Mouse (Mus musculus): ENCODE data around the gene Ccdc80. TPM values are rescaled to one million over a fixed set of nuclear protein-coding genes. Genes with fewer than 3 reads are reported as not detected.

Ccdc80 gene
- polyA plus RNA-seq, 1 experiment, result 21.7 TPM

DNA sequence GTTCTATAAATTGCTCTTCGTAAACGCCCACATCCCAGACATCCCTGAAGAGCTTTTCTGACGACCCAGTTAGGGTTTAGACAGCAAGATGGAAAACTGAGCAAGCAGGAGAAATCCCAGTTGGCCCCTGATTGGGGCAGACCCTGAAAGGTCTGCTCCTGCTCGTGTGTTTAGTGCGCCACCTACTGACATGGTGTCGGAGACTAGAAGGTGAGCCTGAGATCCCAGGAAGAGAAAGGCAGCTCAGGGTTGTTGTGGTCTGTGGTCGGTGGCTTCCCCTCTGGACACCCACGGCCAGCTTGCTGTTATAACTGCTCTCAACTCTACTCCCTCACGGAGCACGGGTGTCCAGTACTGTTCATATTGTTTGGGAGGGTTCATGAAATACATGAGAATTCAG, 3.2 kb upstream of the Ccdc80 start:
- Histone ChIP-seq H3K79me2 (ENCODE audit: control insufficient read depth, insufficient read depth) (peaks cover 4% of the 10 kb centered on the region), H3K36me3 (ENCODE audit: control insufficient read depth, insufficient read depth) (no peaks in the 10 kb centered on the region), H3K4me3 (no peak overlapping the region), H3K4me2 (ENCODE audit: low read depth) (peak overlapping the region; percentile 36), H3K27me3 (ENCODE audit: control insufficient read depth, insufficient read depth, insufficient read length) (no peaks in the 10 kb centered on the region), H3ac (ENCODE audit: control insufficient read depth, insufficient read length) (no peak overlapping the region)
- no peak for TF ChIP-seq E2F4 (IDR thresholded peaks at IDR 0.05; ENCODE audit: insufficient read depth)
- TF ChIP-seq POLR2A (IDR thresholded peaks at IDR 0.05; ENCODE audit: insufficient read length, low read depth), result no peak

DNA sequence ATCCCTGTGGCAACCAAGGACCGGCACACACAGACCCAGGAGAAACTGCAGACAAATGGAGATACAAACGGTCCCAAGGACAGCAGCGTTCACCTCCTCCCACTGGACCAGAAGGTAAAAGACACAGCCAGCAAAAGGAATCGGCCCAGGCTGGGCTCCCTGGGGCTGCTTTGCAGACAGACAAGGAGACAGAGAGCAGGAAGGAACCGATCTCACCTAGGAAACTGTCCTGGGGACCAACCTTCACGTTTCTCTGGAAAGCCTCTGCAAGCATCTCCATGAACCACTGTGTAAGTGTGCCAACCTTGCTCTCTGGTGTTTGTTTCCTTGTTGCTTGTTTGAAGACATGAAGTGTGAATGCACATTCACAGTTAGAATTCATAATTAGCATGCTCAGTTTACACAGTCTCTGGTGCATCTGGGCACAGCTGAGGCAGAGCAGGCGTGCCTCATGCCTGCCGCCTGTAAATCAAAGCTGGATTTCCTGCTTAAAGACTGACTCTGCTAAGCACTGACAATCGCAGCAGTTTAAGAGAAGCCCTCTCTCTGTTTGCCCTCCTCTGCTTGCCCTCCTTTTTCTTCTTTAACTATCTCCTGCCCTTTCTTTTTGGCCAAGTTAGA, 1.0 kb downstream of the Ccdc80 start:
- Histone ChIP-seq H3ac (ENCODE audit: control insufficient read depth, insufficient read length) (no peak overlapping the region), H3K27me3 (ENCODE audit: control insufficient read depth, insufficient read depth, insufficient read length) (no peaks in the 10 kb centered on the region), H3K4me2 (ENCODE audit: low read depth) (peak overlapping the region; percentile 99), H3K36me3 (ENCODE audit: control insufficient read depth, insufficient read depth) (no peaks in the 10 kb centered on the region), H3K79me2 (ENCODE audit: control insufficient read depth, insufficient read depth) (peaks cover 12% of the 10 kb centered on the region), H3K4me3 (peak overlapping the region; percentile 25)
- TF ChIP-seq USF1 (IDR thresholded peaks at IDR 0.05; ENCODE audit: low read depth), result no peak
- TF ChIP-seq MYOD1 (IDR thresholded peaks at IDR 0.05; ENCODE audit: control insufficient read depth in 1 of 3, insufficient read length in 2 of 3, low read depth in 2 of 3), result peak in 1 of 3 experiments; percentile 5

DNA sequence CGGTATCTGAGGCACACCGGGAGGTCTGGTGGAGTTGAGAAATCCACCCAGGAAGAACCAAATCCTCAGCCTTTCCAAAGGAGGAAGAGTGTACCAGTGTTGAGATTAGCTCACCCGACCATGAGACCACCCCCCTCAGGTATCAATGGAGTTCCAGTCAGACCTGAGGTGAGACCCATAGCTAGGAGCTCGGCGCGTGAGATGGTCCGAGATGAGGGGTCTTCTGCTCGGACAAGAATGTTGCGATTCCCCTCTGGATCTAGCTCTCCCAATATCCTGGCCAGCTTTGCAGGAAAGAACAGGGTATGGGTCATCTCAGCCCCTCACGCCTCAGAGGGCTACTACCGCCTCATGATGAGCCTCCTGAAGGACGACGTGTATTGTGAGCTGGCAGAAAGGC, 1.8 kb downstream of the Ccdc80 start:
- Histone ChIP-seq H3K4me2 (ENCODE audit: low read depth) (peak overlapping the region; percentile 99), H3K4me3 (peak overlapping the region; percentile 25), H3K27me3 (ENCODE audit: control insufficient read depth, insufficient read depth, insufficient read length) (no peaks in the 10 kb centered on the region), H3K79me2 (ENCODE audit: control insufficient read depth, insufficient read depth) (peaks cover 15% of the 10 kb centered on the region), H3ac (ENCODE audit: control insufficient read depth, insufficient read length) (no peak overlapping the region), H3K36me3 (ENCODE audit: control insufficient read depth, insufficient read depth) (no peaks in the 10 kb centered on the region)
- TF ChIP-seq USF1 (IDR thresholded peaks at IDR 0.05; ENCODE audit: low read depth), result no peak
- no peak for TF ChIP-seq MYOG (IDR thresholded peaks at IDR 0.05; ENCODE audit: control insufficient read depth in 1 of 3, insufficient read depth in 1 of 3, insufficient read length in 2 of 3, low read depth in 2 of 3)
- no peak for TF ChIP-seq TCF12 (IDR thresholded peaks at IDR 0.05; ENCODE audit: insufficient read depth, poor library complexity, severe bottlenecking)
- TF ChIP-seq POLR2AphosphoS2 (IDR thresholded peaks at IDR 0.05; ENCODE audit: insufficient read length, low read depth), result no peak
- TF ChIP-seq POLR2A (IDR thresholded peaks at IDR 0.05; ENCODE audit: insufficient read length, low read depth), result no peak
- TF ChIP-seq E2F4 (IDR thresholded peaks at IDR 0.05; ENCODE audit: insufficient read depth), result no peak
- no peak for TF ChIP-seq TCF3 (IDR thresholded peaks at IDR 0.05; ENCODE audit: insufficient read length, low read depth)
- TF ChIP-seq MYOD1 (IDR thresholded peaks at IDR 0.05; ENCODE audit: control insufficient read depth in 1 of 3, insufficient read length in 2 of 3, low read depth in 2 of 3), result no peak
- TF ChIP-seq MAX (IDR thresholded peaks at IDR 0.05; ENCODE audit: low read depth), result no peak
- no peak for TF ChIP-seq REST (IDR thresholded peaks at IDR 0.05; ENCODE audit: insufficient read depth, insufficient read length)
- no peak for TF ChIP-seq CEBPB (IDR thresholded peaks at IDR 0.05; ENCODE audit: insufficient read depth, poor library complexity, severe bottlenecking)
- TF ChIP-seq SRF (IDR thresholded peaks at IDR 0.05; ENCODE audit: control insufficient read depth, insufficient read length, low read depth), result no peak

DNA sequence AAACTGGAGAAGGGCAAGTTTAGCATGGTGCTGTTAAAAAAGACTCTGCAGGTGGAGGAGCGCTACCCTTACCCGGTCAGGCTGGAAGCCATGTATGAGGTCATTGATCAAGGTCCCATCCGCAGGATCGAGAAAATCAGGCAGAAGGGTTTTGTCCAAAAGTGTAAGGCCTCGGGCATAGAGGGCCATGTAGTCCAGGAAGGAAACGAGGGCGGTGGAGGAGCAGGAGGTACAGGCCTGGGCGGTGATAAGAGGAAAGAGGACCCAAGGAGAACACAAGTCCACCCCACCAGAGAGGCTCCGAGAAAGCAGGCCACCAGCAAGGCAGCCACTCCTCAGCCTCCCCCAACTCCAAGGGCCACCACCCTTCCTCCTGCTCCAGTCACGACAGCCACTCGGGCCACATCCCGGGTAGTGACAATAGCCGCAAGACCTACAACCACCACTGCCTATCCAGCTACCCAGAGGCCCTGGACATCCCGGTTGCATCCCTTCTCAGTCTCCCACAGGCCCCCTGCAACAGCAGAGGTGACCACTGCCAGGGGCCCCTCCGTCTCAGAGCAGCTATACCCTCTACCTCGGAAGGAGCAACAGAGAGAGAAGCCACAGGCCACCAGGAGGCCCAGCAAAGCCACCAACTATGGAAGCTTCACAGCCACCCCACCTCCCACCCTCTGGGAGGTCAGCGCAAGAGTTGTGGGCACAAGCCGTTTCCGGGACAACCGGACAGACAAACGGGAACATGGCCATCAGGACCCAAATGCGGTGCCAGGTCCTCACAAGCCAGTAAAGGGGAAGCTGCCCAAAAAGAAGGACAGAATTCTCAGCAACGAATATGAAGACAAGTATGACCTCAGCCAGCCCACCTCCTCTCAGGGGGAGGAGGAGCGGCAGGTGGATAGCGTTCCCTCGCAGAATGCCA, 2.6 kb downstream of the Ccdc80 start:
- Histone ChIP-seq H3ac (ENCODE audit: control insufficient read depth, insufficient read length) (no peak overlapping the region), H3K4me2 (ENCODE audit: low read depth) (no peak overlapping the region), H3K27me3 (ENCODE audit: control insufficient read depth, insufficient read depth, insufficient read length) (no peaks in the 10 kb centered on the region), H3K79me2 (ENCODE audit: control insufficient read depth, insufficient read depth) (peaks cover 15% of the 10 kb centered on the region), H3K4me3 (peak overlapping the region; percentile 25), H3K36me3 (ENCODE audit: control insufficient read depth, insufficient read depth) (no peaks in the 10 kb centered on the region)
- TF ChIP-seq POLR2A (IDR thresholded peaks at IDR 0.05; ENCODE audit: insufficient read length, low read depth), result no peak
- TF ChIP-seq POLR2AphosphoS2 (IDR thresholded peaks at IDR 0.05; ENCODE audit: insufficient read length, low read depth), result no peak
- TF ChIP-seq SRF (IDR thresholded peaks at IDR 0.05; ENCODE audit: control insufficient read depth, insufficient read length, low read depth), result no peak
- TF ChIP-seq E2F4 (IDR thresholded peaks at IDR 0.05; ENCODE audit: insufficient read depth), result no peak
- TF ChIP-seq TCF12 (IDR thresholded peaks at IDR 0.05; ENCODE audit: insufficient read depth, poor library complexity, severe bottlenecking), result no peak
- TF ChIP-seq TCF3 (IDR thresholded peaks at IDR 0.05; ENCODE audit: insufficient read length, low read depth), result no peak
- no peak for TF ChIP-seq MYOG (IDR thresholded peaks at IDR 0.05; ENCODE audit: control insufficient read depth in 1 of 3, insufficient read depth in 1 of 3, insufficient read length in 2 of 3, low read depth in 2 of 3)
- TF ChIP-seq USF1 (IDR thresholded peaks at IDR 0.05; ENCODE audit: low read depth), result no peak
- no peak for TF ChIP-seq MYOD1 (IDR thresholded peaks at IDR 0.05; ENCODE audit: control insufficient read depth in 1 of 3, insufficient read length in 2 of 3, low read depth in 2 of 3)
- TF ChIP-seq CEBPB (IDR thresholded peaks at IDR 0.05; ENCODE audit: insufficient read depth, poor library complexity, severe bottlenecking), result no peak
- TF ChIP-seq REST (IDR thresholded peaks at IDR 0.05; ENCODE audit: insufficient read depth, insufficient read length), result no peak
- TF ChIP-seq MAX (IDR thresholded peaks at IDR 0.05; ENCODE audit: low read depth), result no peak

DNA sequence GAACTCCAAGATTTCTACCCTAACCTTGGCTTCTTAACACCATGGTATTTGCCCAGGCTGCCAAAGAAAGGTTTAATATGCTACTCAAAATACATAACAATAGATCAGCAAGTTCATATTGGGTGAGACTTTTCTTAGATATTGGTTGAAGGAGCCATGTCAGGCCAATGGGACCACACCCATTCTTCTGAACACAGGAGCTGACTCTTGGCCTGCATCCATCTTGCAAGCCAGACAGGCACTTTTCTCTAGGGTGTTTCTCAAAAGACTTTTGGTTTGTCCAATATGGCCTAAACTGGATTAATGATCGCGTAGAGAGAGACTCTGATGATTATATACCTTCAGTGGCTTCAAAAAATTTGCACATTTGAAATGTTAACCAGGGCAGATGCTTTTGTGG, 4.3 kb downstream of the Ccdc80 start:
- no peak overlapping the region for H3ac ChIP-seq (ENCODE audit: control insufficient read depth, insufficient read length)
- H3K4me2 ChIP-seq (ENCODE audit: low read depth), result peak overlapping the region; percentile 37
- TF ChIP-seq MYOD1 (IDR thresholded peaks at IDR 0.05; ENCODE audit: control insufficient read depth in 1 of 3, insufficient read length in 2 of 3, low read depth in 2 of 3) (no peak), TCF12 (IDR thresholded peaks at IDR 0.05; ENCODE audit: insufficient read depth, poor library complexity, severe bottlenecking) (no peak), E2F4 (IDR thresholded peaks at IDR 0.05; ENCODE audit: insufficient read depth) (no peak), POLR2A (IDR thresholded peaks at IDR 0.05; ENCODE audit: insufficient read length, low read depth) (no peak), POLR2AphosphoS2 (IDR thresholded peaks at IDR 0.05; ENCODE audit: insufficient read length, low read depth) (no peak), MAX (IDR thresholded peaks at IDR 0.05; ENCODE audit: low read depth) (no peak), MYOG (IDR thresholded peaks at IDR 0.05; ENCODE audit: control insufficient read depth in 1 of 3, insufficient read depth in 1 of 3, insufficient read length in 2 of 3, low read depth in 2 of 3) (no peak), USF1 (IDR thresholded peaks at IDR 0.05; ENCODE audit: low read depth) (no peak)
- H3K27me3 ChIP-seq (ENCODE audit: control insufficient read depth, insufficient read depth, insufficient read length), result no peaks in the 10 kb centered on the region
- peaks cover 15% of the 10 kb centered on the region for H3K79me2 ChIP-seq (ENCODE audit: control insufficient read depth, insufficient read depth)
- no peaks in the 10 kb centered on the region for H3K36me3 ChIP-seq (ENCODE audit: control insufficient read depth, insufficient read depth)
- H3K4me3 ChIP-seq, result no peak overlapping the region

Measured in myocyte (in vitro differentiated cells).